Mouse (Mus musculus): ENCODE measurements around the gene Wdr64. TPM values are rescaled to one million over a fixed set of nuclear protein-coding genes. Genes with fewer than 3 reads are reported as not detected.
A peak's percentile ranks its signal among the peaks of the same experiment; 100 is the strongest.

Gene Wdr64
- total and polyA plus RNA-seq, 3 experiments, result not detected

- TF ChIP-seq EP300 (IDR thresholded peaks at IDR 0.05; ENCODE audit: insufficient read depth, low read depth, low read length) (no peak), CTCF (IDR thresholded peaks at IDR 0.05) (no peak; the same call in 1 of the 2 replicates), POLR2A (IDR thresholded peaks at IDR 0.05; ENCODE audit: insufficient read depth, low read depth, low read length) (peak; percentile 86)
- no peaks in the 10 kb centered on the region for H3K79me2 ChIP-seq (replicated peaks; ENCODE audit: control insufficient read depth, insufficient read depth, low read length)
- peak within 1 kb of the TSS; percentile 91 for H3K27ac ChIP-seq
- H3K4me3 ChIP-seq, result peak within 1 kb of the TSS; percentile 95
- peak within 1 kb of the TSS; percentile 73 for H3K9ac ChIP-seq (ENCODE audit: low read depth, low read length)
- H3K4me1 ChIP-seq (ENCODE audit: control insufficient read depth, insufficient read depth, low read length), result peaks cover 1% of the 10 kb centered on the region; the same call in 1 of the 2 replicates
- H3K36me3 ChIP-seq (ENCODE audit: control insufficient read depth, insufficient read depth, low read length), result 0 out of 2 replicates have a peak, but pooled peaks cover 2% of the 10 kb centered on the region
- WGBS, result under 1% methylated on average over 72 of the region's 73 CpGs
- DNase-seq, result peak; percentile 99
- no peaks in the 10 kb centered on the region for H3K27me3 ChIP-seq (ENCODE audit: control insufficient read depth, insufficient read depth, low read length)
- intact Hi-C loops (cut with DNase I), result loop anchor here (2.0 kb wide), 1 partner anchor 68 kb away; the partner anchor contains the start of gene Fh1
Observed at GRCm38 (mm10) chr1:175692246-175692996, 6.0 kb upstream of the Wdr64 start, which contains the start of the genes Opn3 and Chml. Gene Opn3, minus strand, starts transcription at chr1:175692776. Gene Chml, minus strand, starts transcription at chr1:175692901.

- Histone ChIP-seq H3K79me2 (replicated peaks; ENCODE audit: control insufficient read depth, insufficient read depth, low read length) (no peaks in the 10 kb centered on the region), H3K27me3 (ENCODE audit: control insufficient read depth, insufficient read depth, low read length) (no peaks in the 10 kb centered on the region), H3K4me3 (peak overlapping the region; percentile 95), H3K9ac (ENCODE audit: low read depth, low read length) (no peak overlapping the region), H3K27ac (no peak overlapping the region; the same call in 1 of the 2 replicates), H3K4me1 (ENCODE audit: control insufficient read depth, insufficient read depth, low read length) (peaks cover 1% of the 10 kb centered on the region; the same call in 1 of the 2 replicates), H3K36me3 (ENCODE audit: control insufficient read depth, insufficient read depth, low read length) (0 out of 2 replicates have a peak, but pooled peaks cover 2% of the 10 kb centered on the region)
- DNase-seq, result no peak
- WGBS, result under 1% methylated on average over 17 of the region's 17 CpGs
- no peak for TF ChIP-seq EP300 (IDR thresholded peaks at IDR 0.05; ENCODE audit: insufficient read depth, low read depth, low read length)
- TF ChIP-seq POLR2A (IDR thresholded peaks at IDR 0.05; ENCODE audit: insufficient read depth, low read depth, low read length), result peak; percentile 40; the same call in 1 of the 2 replicates
- intact Hi-C loops (cut with DNase I), result loop anchor here (2.0 kb wide), 1 partner anchor 68 kb away; the partner anchor contains the start of gene Fh1
Observed at GRCm38 (mm10) chr1:175692997-175693361, 5.4 kb upstream of the Wdr64 start.

- Histone ChIP-seq H3K27me3 (ENCODE audit: control insufficient read depth, insufficient read depth, low read length) (no peaks in the 10 kb centered on the region), H3K9ac (ENCODE audit: low read depth, low read length) (no peak overlapping the region), H3K4me3 (peak overlapping the region; percentile 95), H3K4me1 (ENCODE audit: control insufficient read depth, insufficient read depth, low read length) (peaks cover 1% of the 10 kb centered on the region; the same call in 1 of the 2 replicates), H3K36me3 (ENCODE audit: control insufficient read depth, insufficient read depth, low read length) (0 out of 2 replicates have a peak, but pooled peaks cover 2% of the 10 kb centered on the region), H3K27ac (no peak overlapping the region; the same call in 1 of the 2 replicates), H3K79me2 (replicated peaks; ENCODE audit: control insufficient read depth, insufficient read depth, low read length) (no peaks in the 10 kb centered on the region)
- DNase-seq, result no peak
- intact Hi-C loops (cut with DNase I), result loop anchor here (2.0 kb wide), 1 partner anchor 69 kb away; the partner anchor contains the start of gene Fh1
- no peak for TF ChIP-seq CTCF (IDR thresholded peaks at IDR 0.05)
- TF ChIP-seq EP300 (IDR thresholded peaks at IDR 0.05; ENCODE audit: insufficient read depth, low read depth, low read length), result no peak
- TF ChIP-seq POLR2A (IDR thresholded peaks at IDR 0.05; ENCODE audit: insufficient read depth, low read depth, low read length), result no peak
- WGBS, result 25% methylated on average over 12 of the region's 12 CpGs
Observed at GRCm38 (mm10) chr1:175693429-175693960, 4.9 kb upstream of the Wdr64 start.

- no peak overlapping the region for H3K27ac ChIP-seq
- WGBS, result 31% methylated on average over 3 of the region's 3 CpGs
- DNase-seq, result no peak
- H3K4me1 ChIP-seq (ENCODE audit: control insufficient read depth, insufficient read depth, low read length), result no peaks in the 10 kb centered on the region
- intact Hi-C loops (cut with DNase I), result no loop called here
- no peaks in the 10 kb centered on the region for H3K79me2 ChIP-seq (replicated peaks; ENCODE audit: control insufficient read depth, insufficient read depth, low read length)
- H3K36me3 ChIP-seq (ENCODE audit: control insufficient read depth, insufficient read depth, low read length), result no peaks in the 10 kb centered on the region
- H3K27me3 ChIP-seq (ENCODE audit: control insufficient read depth, insufficient read depth, low read length), result no peaks in the 10 kb centered on the region
- no peak overlapping the region for H3K9ac ChIP-seq (ENCODE audit: low read depth, low read length)
- no peak overlapping the region for H3K4me3 ChIP-seq
- TF ChIP-seq EP300 (IDR thresholded peaks at IDR 0.05; ENCODE audit: insufficient read depth, low read depth, low read length) (no peak), CTCF (IDR thresholded peaks at IDR 0.05) (no peak), POLR2A (IDR thresholded peaks at IDR 0.05; ENCODE audit: insufficient read depth, low read depth, low read length) (no peak)
Observed at GRCm38 (mm10) chr1:175699375-175699774, 982 bp downstream of the Wdr64 start.

- Histone ChIP-seq H3K4me1 (ENCODE audit: control insufficient read depth, insufficient read depth, low read length) (no peaks in the 10 kb centered on the region), H3K27me3 (ENCODE audit: control insufficient read depth, insufficient read depth, low read length) (no peaks in the 10 kb centered on the region), H3K9ac (ENCODE audit: low read depth, low read length) (no peak overlapping the region), H3K79me2 (replicated peaks; ENCODE audit: control insufficient read depth, insufficient read depth, low read length) (no peaks in the 10 kb centered on the region), H3K4me3 (no peak overlapping the region), H3K27ac (no peak overlapping the region), H3K36me3 (ENCODE audit: control insufficient read depth, insufficient read depth, low read length) (no peaks in the 10 kb centered on the region)
- WGBS, result 21% methylated on average over 4 of the region's 4 CpGs
- no peak for DNase-seq
- intact Hi-C loops (cut with DNase I), result no loop called here
- TF ChIP-seq POLR2A (IDR thresholded peaks at IDR 0.05; ENCODE audit: insufficient read depth, low read depth, low read length), result no peak
- no peak for TF ChIP-seq EP300 (IDR thresholded peaks at IDR 0.05; ENCODE audit: insufficient read depth, low read depth, low read length)
- no peak for TF ChIP-seq CTCF (IDR thresholded peaks at IDR 0.05)
Observed at GRCm38 (mm10) chr1:175699796-175700195, 1.4 kb downstream of the Wdr64 start.

Data from heart, adult 2 months (tissue).